Mouse (Mus musculus): Measurements from ENCODE around the gene Ggt5. TPM values are rescaled to one million over a fixed set of nuclear protein-coding genes. Genes with fewer than 3 reads are reported as not detected.

Gene Ggt5
- 0.77 TPM for polyA plus RNA-seq (2014; fragmentation: Illumina TruSeq; extraction: RNeasy Lipid Tissue Mini Kit (QIAGEN cat#74804); ENCODE audit: low read depth, low replicate concordance)

GRCm38 (mm10) chr10:75589129-75589528, at the start of gene Ggt5:
Gene Ggt5, plus strand, starts transcription at chr10:75589340.

GRCm38 (mm10) chr10:75559676-75560548, 29.2 kb upstream of the Ggt5 start, which contains the start of gene Lrrc75b:
Gene Lrrc75b, minus strand, starts transcription at chr10:75560330.

GRCm38 (mm10) chr10:75561071-75561654, 28.0 kb upstream of the Ggt5 start, which contains the start of gene Ggt1:
Gene Ggt1, plus strand, starts transcription at chr10:75561604.

GRCm38 (mm10) chr10:75643741-75644343, 54.7 kb downstream of the Ggt5 start, which contains the start of gene Susd2:
Gene Susd2, minus strand, starts transcription at chr10:75644008.

Other genes with a start within 250 kb of the Ggt5 start
- gene Upb1, start 188.2 kb upstream of the Ggt5 start, polyA plus RNA-seq (2014; fragmentation: Illumina TruSeq; extraction: RNeasy Lipid Tissue Mini Kit (QIAGEN cat#74804); ENCODE audit: low read depth, low replicate concordance): 35.9 TPM
- 24.3 TPM for gene Snrpd3, start 71.8 kb upstream of the Ggt5 start, polyA plus RNA-seq (2014; fragmentation: Illumina TruSeq; extraction: RNeasy Lipid Tissue Mini Kit (QIAGEN cat#74804); ENCODE audit: low read depth, low replicate concordance)
- 14.8 TPM for gene Gucd1, start 71.4 kb upstream of the Ggt5 start, polyA plus RNA-seq (2014; fragmentation: Illumina TruSeq; extraction: RNeasy Lipid Tissue Mini Kit (QIAGEN cat#74804); ENCODE audit: low read depth, low replicate concordance)
- gene Lrrc75b, start 29.0 kb upstream of the Ggt5 start, polyA plus RNA-seq (2014; fragmentation: Illumina TruSeq; extraction: RNeasy Lipid Tissue Mini Kit (QIAGEN cat#74804); ENCODE audit: low read depth, low replicate concordance): 2.0 TPM
- 20.9 TPM for gene Ggt1, start 27.7 kb upstream of the Ggt5 start, polyA plus RNA-seq (2014; fragmentation: Illumina TruSeq; extraction: RNeasy Lipid Tissue Mini Kit (QIAGEN cat#74804); ENCODE audit: low read depth, low replicate concordance)
- 16.4 TPM for gene Susd2, start 54.7 kb downstream of the Ggt5 start, polyA plus RNA-seq (2014; fragmentation: Illumina TruSeq; extraction: RNeasy Lipid Tissue Mini Kit (QIAGEN cat#74804); ENCODE audit: low read depth, low replicate concordance)
- 5.2 TPM for gene Cabin1, start 175.0 kb downstream of the Ggt5 start, polyA plus RNA-seq (2014; fragmentation: Illumina TruSeq; extraction: RNeasy Lipid Tissue Mini Kit (QIAGEN cat#74804); ENCODE audit: low read depth, low replicate concordance)
- gene Ddt, start 184.1 kb downstream of the Ggt5 start, polyA plus RNA-seq (2014; fragmentation: Illumina TruSeq; extraction: RNeasy Lipid Tissue Mini Kit (QIAGEN cat#74804); ENCODE audit: low read depth, low replicate concordance): 13.3 TPM
- not detected for gene Gm20441, start 191.6 kb downstream of the Ggt5 start, polyA plus RNA-seq (2014; fragmentation: Illumina TruSeq; extraction: RNeasy Lipid Tissue Mini Kit (QIAGEN cat#74804); ENCODE audit: low read depth, low replicate concordance)
- 38.1 TPM for gene Gstt3, start 192.1 kb downstream of the Ggt5 start, polyA plus RNA-seq (2014; fragmentation: Illumina TruSeq; extraction: RNeasy Lipid Tissue Mini Kit (QIAGEN cat#74804); ENCODE audit: low read depth, low replicate concordance)
- 18.6 TPM for gene Gstt1, start 209.2 kb downstream of the Ggt5 start, polyA plus RNA-seq (2014; fragmentation: Illumina TruSeq; extraction: RNeasy Lipid Tissue Mini Kit (QIAGEN cat#74804); ENCODE audit: low read depth, low replicate concordance)
- gene Gstt4, start 233.2 kb downstream of the Ggt5 start, polyA plus RNA-seq (2014; fragmentation: Illumina TruSeq; extraction: RNeasy Lipid Tissue Mini Kit (QIAGEN cat#74804); ENCODE audit: low read depth, low replicate concordance): not detected
- 16.4 TPM for gene Gstt2, start 248.1 kb downstream of the Ggt5 start, polyA plus RNA-seq (2014; fragmentation: Illumina TruSeq; extraction: RNeasy Lipid Tissue Mini Kit (QIAGEN cat#74804); ENCODE audit: low read depth, low replicate concordance)